Mouse (Mus musculus) heart, adult 18-20 months (tissue): ENCODE results near the gene Vti1a. TPM values are rescaled to one million over a fixed set of nuclear protein-coding genes. Genes with fewer than 3 reads are reported as not detected.
A peak's percentile ranks its signal among the peaks of the same experiment; 100 is the strongest.

ENCODE experiments used
- DNase-seq, 2 experiments: peaks; one replicate each; pipeline ENCODE4 v3.0.0; 2021 to 2022; ENCODE audit warnings: mixed read lengths in 1 of 2
- total RNA-seq, 2 experiments: library from RNA; stranded (reverse); gene quantifications; 2 replicates each; pipeline ENCODE4 v1.2.3; 2021

Vti1a gene
- total RNA-seq, 2 experiments from 2014 or later: 16.1 to 17.0 TPM

- no peak for DNase-seq
Measured at GRCm38 (mm10) chr19:55313649-55314048, 2.4 kb upstream of the Vti1a start.

- DNase-seq: peak; percentile 82 to 93
Measured at GRCm38 (mm10) chr19:55315452-55316108, 515 bp upstream of the Vti1a start, which contains the start of gene Zdhhc6. Gene Zdhhc6 (minus strand): TSS chr19:55316032.

DNA sequence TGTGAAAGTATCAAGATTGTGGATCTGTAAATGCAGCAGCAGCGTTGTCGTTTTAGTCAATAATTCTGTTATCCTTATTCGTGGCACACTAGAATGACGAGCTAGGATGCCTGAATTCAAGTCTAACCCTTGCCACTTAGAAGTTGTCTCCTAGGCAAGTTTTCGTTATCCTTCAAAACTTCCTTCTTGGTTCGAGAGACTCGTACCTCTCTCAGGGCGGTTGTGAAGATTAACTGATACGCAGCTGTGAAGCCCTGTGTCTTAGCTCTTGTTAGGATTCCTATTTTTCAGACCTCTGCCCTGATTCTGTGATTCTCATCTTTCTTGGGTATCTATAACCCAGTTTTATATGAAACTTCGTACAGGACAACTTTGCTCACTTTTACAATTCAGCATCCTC lies 806 bp downstream of the Vti1a start:
- DNase-seq: no peak

DNA sequence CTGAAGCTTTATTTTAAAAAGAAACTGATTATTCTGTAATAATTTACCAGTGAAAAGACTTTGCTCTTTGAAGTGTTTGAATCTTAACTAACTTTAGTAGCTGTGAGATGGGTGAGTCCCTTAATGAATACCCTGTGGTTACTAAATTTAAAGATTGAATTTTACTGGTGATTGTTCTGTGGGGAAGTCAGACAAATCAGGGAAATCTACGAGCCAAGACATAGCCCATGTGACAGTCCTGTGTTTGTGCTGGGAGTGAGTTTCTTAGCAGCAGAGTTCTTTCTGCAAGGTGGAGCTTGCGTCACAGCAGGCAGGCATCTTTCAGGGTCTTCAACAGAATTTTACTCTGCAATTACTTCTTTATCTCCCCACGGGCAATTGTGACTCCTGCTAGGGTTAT lies 2.9 kb downstream of the Vti1a start:
- DNase-seq: no peak

GRCm38 (mm10) chr19:55319521-55319920 lies 3.4 kb downstream of the Vti1a start:
- DNase-seq: no peak

GRCm38 (mm10) chr19:55322604-55323003 lies 6.5 kb downstream of the Vti1a start:
- no peak for DNase-seq

GRCm38 (mm10) chr19:55327510-55327909 lies 11.4 kb downstream of the Vti1a start:
- no peak for DNase-seq

DNA sequence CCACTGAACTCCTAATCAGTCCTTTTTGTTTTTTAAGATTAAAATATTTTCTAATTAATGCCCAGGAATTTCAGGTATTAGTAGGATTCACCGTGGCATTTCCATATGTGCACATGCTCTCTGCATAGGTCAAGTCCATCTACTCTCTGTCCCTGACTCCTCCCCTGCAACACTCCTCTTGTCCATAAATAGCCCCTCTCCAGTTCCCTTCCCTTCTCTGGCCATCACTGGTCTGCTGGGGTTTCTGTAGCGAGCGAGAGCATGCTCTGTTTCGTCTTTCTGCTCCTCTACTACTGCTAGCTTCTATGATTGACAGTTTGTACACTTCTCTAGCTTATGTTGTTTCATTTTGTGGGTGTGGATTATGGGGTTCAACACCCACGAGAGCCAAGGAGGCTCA lies 15.7 kb downstream of the Vti1a start:
- no peak for DNase-seq

GRCm38 (mm10) chr19:55332641-55333268 lies 16.7 kb downstream of the Vti1a start:
- DNase-seq: peak; percentile 69 to 78

DNA sequence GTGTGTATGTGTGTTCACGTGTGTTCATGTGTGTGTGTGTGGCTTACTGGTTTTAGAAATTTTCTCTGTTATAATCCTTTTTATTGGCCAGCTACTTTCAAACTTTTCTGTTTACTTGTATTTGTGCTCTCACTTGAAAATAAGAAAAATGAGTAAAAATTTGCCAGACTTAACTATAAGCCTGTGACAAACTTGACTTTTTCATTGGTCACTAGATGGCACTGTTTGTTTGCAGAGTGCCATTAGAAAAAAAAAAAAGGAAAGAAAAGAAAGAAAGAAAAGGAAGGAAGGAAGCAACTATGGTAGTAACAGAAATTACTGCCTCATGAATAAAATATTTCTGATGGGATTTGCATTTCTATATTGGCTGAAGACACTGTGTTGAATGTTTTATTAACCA lies 19.8 kb downstream of the Vti1a start:
- DNase-seq: peak in 1 of 2 experiments; percentile 38

DNA sequence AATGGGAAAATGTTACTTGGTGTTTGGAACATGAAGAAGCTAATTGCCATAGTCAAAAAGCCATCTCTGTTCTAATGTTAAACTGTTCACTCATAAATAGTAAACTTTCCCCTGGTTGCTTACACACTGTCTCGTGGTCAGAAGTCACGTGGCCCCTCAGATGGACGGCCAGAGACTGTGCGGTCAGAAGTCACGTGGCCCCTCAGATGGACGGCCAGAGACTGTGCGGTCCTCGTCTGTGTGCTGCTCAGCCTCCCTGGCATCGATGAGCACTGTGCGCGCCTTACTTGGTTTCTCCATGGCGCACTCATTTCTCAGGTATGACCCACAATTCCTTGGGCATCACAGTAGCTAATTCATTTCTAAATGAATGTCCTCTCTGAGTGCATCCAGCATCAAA lies 20.3 kb downstream of the Vti1a start:
- DNase-seq: no peak

DNA sequence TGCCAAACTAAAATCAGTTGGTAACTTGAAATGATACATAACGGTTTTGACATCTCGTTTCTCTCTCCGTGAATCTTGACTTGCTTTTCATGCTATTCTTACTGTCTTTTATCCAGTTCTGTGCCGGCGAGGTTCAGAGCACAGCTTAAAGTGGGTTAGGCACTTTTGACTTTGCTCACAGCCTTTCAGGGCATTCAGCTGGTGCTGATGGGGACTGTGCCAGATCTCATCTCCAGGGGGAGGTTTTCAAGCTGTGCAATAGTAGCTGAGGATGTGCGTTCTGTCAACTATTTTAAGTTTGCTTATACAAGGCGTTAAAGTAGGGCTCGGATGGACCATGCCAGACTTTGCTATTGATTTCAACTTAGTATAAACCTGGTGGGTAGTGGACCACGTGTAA lies 21.0 kb downstream of the Vti1a start:
- no peak for DNase-seq

GRCm38 (mm10) chr19:55337664-55338063 lies 21.6 kb downstream of the Vti1a start:
- DNase-seq: no peak

GRCm38 (mm10) chr19:55340521-55340920 lies 24.4 kb downstream of the Vti1a start:
- no peak for DNase-seq

DNA sequence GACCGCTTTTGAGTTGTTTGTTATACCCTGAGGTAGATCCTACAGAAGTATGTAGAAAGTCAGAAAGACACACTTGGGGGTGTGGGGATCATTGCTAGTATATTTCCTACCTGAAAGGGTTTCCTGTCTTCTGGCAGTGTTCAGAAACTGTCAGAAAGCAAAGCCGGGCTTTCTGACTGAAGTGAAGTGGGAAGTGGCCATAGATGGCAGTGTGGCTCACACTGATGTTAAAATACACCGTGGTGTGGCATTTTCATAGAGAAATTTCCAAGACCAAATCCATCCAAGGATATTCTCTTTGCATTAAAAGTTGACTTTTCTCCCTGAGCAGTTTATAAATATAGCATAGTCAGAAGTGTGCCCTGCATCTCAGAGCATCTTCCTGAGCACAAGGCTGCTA lies 25.3 kb downstream of the Vti1a start:
- no peak for DNase-seq

DNA sequence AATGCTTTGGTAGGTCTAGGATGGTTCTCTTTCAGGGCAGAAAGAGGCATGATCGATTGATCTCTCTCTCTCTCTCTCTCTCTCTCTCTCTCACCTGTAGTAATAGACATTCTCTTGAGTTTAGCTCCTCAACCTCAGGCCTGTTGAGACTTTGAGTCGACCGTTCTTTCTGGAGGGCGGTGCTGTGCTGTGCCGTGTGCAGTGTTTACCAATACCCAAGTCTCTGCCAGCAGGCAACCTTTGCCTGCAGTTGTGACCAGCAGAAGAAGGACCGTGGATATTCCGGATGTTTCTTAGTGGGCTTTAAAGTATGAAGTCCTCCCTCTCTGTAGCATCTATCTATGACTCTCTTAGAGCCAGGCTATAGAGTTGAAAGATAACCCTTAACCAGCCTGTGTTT lies 26.3 kb downstream of the Vti1a start:
- no peak for DNase-seq

DNA sequence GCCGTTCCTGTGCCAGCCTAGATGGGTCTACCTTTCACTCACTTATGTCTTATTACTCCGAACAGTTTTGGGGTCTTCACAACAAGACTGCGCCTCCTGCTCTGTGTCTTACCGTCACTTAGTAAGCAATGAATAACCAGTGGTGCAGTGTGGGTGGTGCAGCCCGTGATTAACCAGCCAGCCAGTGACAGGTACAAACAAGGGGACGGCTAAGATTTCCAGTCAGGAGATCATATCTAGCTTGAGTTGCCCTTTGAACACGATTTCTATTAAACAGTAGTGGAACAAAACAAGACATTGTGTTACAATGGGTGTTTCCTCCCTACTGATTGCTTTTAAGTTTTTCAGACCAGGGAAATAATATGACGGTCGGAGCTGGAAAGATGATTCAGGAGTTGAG lies 27.2 kb downstream of the Vti1a start:
- DNase-seq: no peak

- no peak for DNase-seq
Measured at GRCm38 (mm10) chr19:55348187-55348586, 32.1 kb downstream of the Vti1a start.

DNA sequence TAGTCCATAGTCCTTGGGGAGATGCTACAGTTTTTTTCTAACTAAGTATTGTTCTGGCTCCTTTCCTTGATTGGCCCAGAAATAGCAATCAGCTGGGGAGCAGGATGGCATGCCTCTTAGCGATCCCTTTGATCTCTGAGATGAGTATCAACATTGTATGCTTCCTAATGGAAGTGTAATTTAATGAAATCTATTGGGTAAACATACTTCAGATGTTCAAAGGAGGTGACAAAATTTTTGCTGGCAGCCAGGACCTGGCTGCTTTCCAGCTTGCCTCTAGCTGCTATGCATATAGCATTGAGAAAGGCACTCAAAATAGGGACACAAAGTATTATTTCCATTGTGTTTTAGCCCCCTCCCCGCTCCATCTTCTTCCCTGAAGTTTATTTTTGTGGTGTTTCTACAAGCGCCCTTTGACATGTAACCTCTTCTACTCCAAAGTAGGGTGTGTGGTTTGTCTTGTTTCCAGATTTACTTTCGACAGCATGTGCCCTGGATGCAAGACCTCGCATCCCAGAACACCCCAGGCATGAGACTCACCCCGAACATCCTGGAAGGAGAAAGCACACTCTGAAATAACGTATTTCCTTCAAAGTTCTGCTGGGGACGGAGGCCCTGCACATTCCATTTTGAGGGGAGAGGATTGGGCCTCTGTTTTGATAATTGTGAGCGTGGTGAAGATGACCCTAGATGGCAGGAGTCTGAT lies 34.7 kb downstream of the Vti1a start:
- no peak for DNase-seq

GRCm38 (mm10) chr19:55362606-55363005 lies 46.5 kb downstream of the Vti1a start:
- DNase-seq: peak in 1 of 2 experiments; percentile 4

- DNase-seq: no peak
Measured at GRCm38 (mm10) chr19:55369691-55370090, 53.6 kb downstream of the Vti1a start.

GRCm38 (mm10) chr19:55376331-55376730 lies 60.2 kb downstream of the Vti1a start:
- DNase-seq: no peak

DNA sequence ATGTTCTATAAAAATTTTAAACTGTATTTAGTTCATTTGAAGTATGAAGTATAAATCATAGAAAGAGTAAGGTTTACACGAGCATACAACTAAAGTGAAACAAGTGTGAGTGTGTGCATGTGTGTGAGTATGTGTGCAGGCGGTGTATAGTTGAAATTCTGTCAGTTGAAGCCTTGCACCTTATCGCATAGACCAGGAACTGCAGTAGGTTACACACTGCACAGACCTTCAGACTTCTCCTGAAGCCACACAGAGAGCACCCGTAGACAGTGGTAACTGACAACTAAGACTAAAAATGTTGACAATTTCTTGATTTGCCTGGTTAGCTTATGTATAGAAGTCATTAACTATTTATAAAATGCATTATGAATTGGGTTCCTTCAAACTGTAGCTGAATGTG lies 61.4 kb downstream of the Vti1a start:
- no peak for DNase-seq

GRCm38 (mm10) chr19:55378884-55379283 lies 62.8 kb downstream of the Vti1a start:
- DNase-seq: no peak
